Mouse (Mus musculus): ENCODE results near the gene Cep152.

DNA sequence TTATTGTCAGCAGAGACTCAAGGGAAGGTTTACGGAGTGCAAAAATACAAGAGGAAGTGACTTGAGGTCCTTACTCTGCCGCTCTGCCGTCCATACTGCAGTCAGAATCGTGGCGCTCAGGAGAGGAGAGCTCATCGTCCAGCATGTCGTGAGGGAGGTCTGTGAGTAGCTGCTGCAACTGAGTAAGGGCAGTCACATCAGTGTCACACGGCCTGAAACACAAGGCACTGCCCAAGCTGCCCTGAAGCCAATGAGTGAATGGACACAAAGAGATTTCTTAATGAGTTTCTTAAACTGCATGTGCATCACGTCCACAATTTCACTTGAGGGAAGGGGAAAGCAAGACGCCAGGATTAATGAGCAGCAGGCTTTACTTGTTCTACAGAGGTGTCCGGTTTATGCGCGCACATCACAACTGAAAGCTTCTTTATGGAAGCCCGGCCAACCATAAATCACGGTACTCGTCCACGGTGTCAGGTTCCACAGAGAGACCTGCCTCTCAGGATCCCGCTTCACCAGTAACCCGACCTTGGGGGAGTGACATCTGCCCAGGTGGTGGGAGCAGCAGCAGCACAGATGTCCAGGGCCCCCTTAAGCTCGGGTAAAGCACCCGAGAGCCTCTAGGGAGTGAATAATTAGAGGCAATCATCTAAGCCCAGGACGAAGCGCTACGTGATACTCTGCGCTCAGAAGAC, 4.6 kb downstream of the Cep152 start:
- no peak for TF ChIP-seq CTCF (IDR thresholded peaks at IDR 0.05; ENCODE audit: control insufficient read depth, insufficient read depth, insufficient replicate concordance, low read depth, low read length)
- TF ChIP-seq POLR2A (IDR thresholded peaks at IDR 0.05; ENCODE audit: control insufficient read depth, low read depth, low read length), result no peak
